Mouse (Mus musculus) heart, postnatal 0 days (tissue): ENCODE results near the gene Slc38a2.

ENCODE experiments used
- CTCF ChIP-seq: IDR thresholded peaks from 2 replicates; pipeline ENCODE4 v1.5.1; 2016; ENCODE audit warnings: antibody characterized with exemption, control low read depth, low read depth
- EP300 ChIP-seq: IDR thresholded peaks from 2 replicates; pipeline ENCODE4 v1.6.1; 2016; ENCODE audit warnings: antibody characterized with exemption, low read depth

DNA sequence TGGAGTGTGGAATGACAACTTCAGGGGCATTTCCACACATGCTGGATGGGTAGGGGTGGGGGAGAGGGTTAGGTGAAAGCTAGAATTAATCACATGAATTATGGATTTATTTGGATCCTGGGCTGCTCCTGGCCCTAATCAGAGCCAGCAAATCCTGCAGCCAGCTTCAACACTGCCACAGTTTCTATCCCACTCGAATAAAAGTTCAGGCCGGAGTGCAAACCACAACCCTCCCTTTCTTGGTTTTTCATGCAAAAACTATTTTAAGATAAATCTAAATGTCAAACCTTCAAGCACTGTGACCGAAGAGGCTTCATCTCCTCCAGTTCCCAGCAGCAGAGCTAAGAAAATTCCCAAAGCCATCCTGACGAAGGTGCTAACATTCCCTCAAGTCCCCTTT, 28.8 kb upstream of the Slc38a2 start:
- TF ChIP-seq EP300 (no peak), CTCF (no peak)
